Mouse (Mus musculus) heart, postnatal 25 days (tissue): Measurements from ENCODE around the gene Naip1. TPM values are rescaled to one million over a fixed set of nuclear protein-coding genes. Genes with fewer than 3 reads are reported as not detected.
"Not testable (repeated sequence)": the region's sequence is repeated elsewhere in the genome, so short reads cannot be mapped to it uniquely, and the experiment has no call there.

Experiments used
- DNase-seq: peaks from one replicate; pipeline ENCODE4 v3.0.0; 2022; ENCODE audit warnings: low spot score
- intact Hi-C: fragments of 180-260 bp; cut with DNase I; formaldehyde crosslinking; loops from one replicate; pipeline ENCODE4 v1.15.1; 2025
- total RNA-seq, 2 experiments: library from RNA; stranded (reverse); gene quantifications; 2 replicates each; pipeline ENCODE4 v1.2.3; 2021

The Naip1 gene
- total RNA-seq, 2 experiments from 2014 or later, result 0.10 to 0.11 TPM

GRCm38 (mm10) chr13:100408242-100408641, 44.4 kb downstream of the Naip1 start:
- intact Hi-C loops, result no loop called here
- no peak for DNase-seq

GRCm38 (mm10) chr13:100402930-100403637, 49.6 kb downstream of the Naip1 start:
- intact Hi-C loops, DNase-seq: not testable (repeated sequence)

- intact Hi-C loops, result loop anchor here (5.0 kb wide), 1 partner anchor 279 kb away; no protein-coding TSS in a partner anchor
- not testable (repeated sequence) for DNase-seq
Measured at GRCm38 (mm10) chr13:100391021-100391420, 61.6 kb downstream of the Naip1 start.

- DNase-seq, result no peak
- intact Hi-C loops, result no loop called here
Measured at GRCm38 (mm10) chr13:100370536-100370935, 82.1 kb downstream of the Naip1 start.

Other genes with a start within 250 kb of the Naip1 start
- under 1 TPM; 0.25 to 0.34 TPM for gene Naip5, start 206.5 kb downstream of the Naip1 start, total RNA-seq
- gene Naip6, start 135.2 kb downstream of the Naip1 start, total RNA-seq, result under 1 TPM; 0.11 to 0.21 TPM
- 10 to 100 TPM; 19.7 to 20.2 TPM for gene Gtf2h2, start 39.7 kb upstream of the Naip1 start, total RNA-seq
- under 1 TPM; 0.36 to 0.49 TPM for gene Ocln, start 99.8 kb upstream of the Naip1 start, total RNA-seq
- gene Marveld2, start 164.1 kb upstream of the Naip1 start, total RNA-seq, result under 1 TPM; 0.18 to 0.59 TPM
- gene Ak6, start 198.1 kb upstream of the Naip1 start, total RNA-seq, result 10 to 100 TPM; 59.5 to 60.8 TPM
- 10 to 100 TPM; 12.5 to 15.3 TPM for gene Rad17, start 198.2 kb upstream of the Naip1 start, total RNA-seq
- gene Taf9, start 198.7 kb upstream of the Naip1 start, total RNA-seq, result 10 to 100 TPM; 11.8 to 12.9 TPM
- under 1 TPM; 0.64 to 0.70 TPM for gene Ccdc125, start 216.8 kb upstream of the Naip1 start, total RNA-seq